Mouse (Mus musculus): ENCODE results near the gene Ears2.

- TF ChIP-seq CTCF (IDR thresholded peaks at IDR 0.05; ENCODE audit: borderline replicate concordance, extremely low read depth, insufficient read depth, insufficient read length) (no peak), POLR2A (IDR thresholded peaks at IDR 0.05; ENCODE audit: borderline replicate concordance, extremely low read depth, insufficient read depth, insufficient read length, poor library complexity, severe bottlenecking) (no peak)
Measured at GRCm38 (mm10) chr7:122022131-122022530, 44.9 kb downstream of the Ears2 start.

All from brain, embryonic 14.5 days (tissue).